Mouse (Mus musculus) thymus, postnatal 14 days (tissue): Measurements from ENCODE around the gene Xirp1.

Source experiments
- DNase-seq: peaks from one replicate; pipeline ENCODE4 v3.0.0; 2021

Gene Xirp1

GRCm38 (mm10) chr9:119970221-119970620 lies 53.2 kb downstream of the Xirp1 start:
- DNase-seq: peak; percentile 64

DNA sequence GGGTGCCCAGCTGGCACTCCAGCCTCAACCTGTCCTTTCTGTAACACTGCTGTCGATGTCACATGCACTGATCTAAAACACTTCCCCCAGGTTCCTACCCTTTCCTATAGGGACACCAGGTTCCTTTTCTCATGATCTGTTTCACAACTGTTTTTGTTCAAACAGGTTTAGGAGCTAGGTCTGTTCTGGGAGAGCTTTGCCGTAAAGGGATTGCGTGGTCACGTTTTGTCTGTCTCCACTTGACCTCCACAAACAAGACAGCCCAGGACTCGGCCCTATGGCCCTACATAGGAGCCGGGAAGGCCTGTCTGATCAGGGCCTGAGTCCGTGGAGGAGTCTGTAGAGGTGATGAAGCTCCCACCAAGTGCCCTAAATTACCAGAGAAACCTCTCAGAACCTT lies 53.6 kb downstream of the Xirp1 start:
- no peak for DNase-seq

DNA sequence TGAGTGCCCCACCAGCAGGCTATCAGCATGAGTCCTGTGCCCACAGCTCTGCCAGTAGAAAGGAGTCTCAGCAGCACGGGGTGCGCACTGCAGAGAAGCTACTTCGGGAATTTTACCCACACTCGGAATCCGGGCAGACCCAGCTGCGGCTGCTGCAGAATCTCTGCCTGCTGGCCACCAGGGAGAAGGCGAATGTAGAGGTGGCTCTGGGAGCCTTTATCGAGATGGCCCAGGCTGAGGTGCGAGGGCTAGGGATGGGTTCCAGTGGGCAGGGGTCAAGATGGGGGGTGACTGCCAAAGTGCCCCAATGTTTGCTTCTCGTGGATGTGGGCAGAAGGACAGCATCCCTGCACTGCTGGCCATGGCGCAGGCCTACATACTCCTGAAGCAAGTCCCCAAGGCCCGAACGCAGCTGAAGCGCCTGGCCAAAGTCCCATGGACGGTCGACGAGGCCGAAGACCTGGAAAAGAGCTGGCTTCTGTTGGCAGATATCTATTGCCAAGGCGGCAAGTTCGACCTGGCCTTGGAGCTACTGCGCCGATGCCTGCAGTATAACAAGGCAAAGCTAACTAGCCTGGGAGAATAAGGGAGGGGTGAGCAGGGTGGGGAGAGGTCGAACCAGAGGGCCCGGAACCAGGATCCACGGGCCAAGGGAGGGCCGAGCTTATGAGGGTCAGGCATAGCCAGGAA lies 57.0 kb downstream of the Xirp1 start:
- no peak for DNase-seq

GRCm38 (mm10) chr9:119965186-119965585 lies 58.2 kb downstream of the Xirp1 start:
- DNase-seq: no peak

- DNase-seq: no peak
These were observed 59.2 kb downstream of the Xirp1 start for GRCm38 (mm10) chr9:119964206-119964605.
